Mouse (Mus musculus): ENCODE data around the gene Vmn1r148.
"Not testable (repeated sequence)": the region's sequence is repeated elsewhere in the genome, so short reads cannot be mapped to it uniquely, and the experiment has no call there.

Vmn1r148 gene

GRCm38 (mm10) chr7:22413283-22413682 lies at the start of gene Vmn1r148:
TSS of gene Vmn1r148 (plus strand) at chr7:22413583.
- DNase-seq = not testable (repeated sequence)

GRCm38 (mm10) chr7:22370939-22371338 lies 42.4 kb upstream of the Vmn1r148 start, which contains the start of gene Gm8660:
TSS of gene Gm8660 (minus strand) at chr7:22371039.
- DNase-seq = not testable (repeated sequence)

GRCm38 (mm10) chr7:22438129-22438528 lies 24.7 kb downstream of the Vmn1r148 start, which contains the start of gene Vmn1r149:
TSS of gene Vmn1r149 (minus strand) at chr7:22438229.
- not testable (repeated sequence) for DNase-seq

- DNase-seq = not testable (repeated sequence)
Measured at GRCm38 (mm10) chr7:22463975-22464374, 50.6 kb downstream of the Vmn1r148 start, which contains the start of gene Gm10665. TSS of gene Gm10665 (minus strand) at chr7:22464075.

All from right cerebral cortex, postnatal 4 days (tissue).